Mouse (Mus musculus) erythroid progenitor cell, adult 5-6 weeks (primary cell): Measurements from ENCODE around the gene Agpat4. TPM values are rescaled to one million over a fixed set of nuclear protein-coding genes. Genes with fewer than 3 reads are reported as not detected.

ENCODE experiments used
- ATAC-seq: replicated peaks from 2 replicates; pipeline ENCODE4 v1.8.0; 2016; ENCODE audit warnings: moderate number of reproducible peaks, mild to moderate bottlenecking, moderate TSS enrichment, inconsistent platforms; ENCODE audit not compliant: poor library complexity, low FRiP score, severe bottlenecking
- total RNA-seq, 2 experiments: library from RNA; stranded (forward) in 1 of 2; stranded (reverse) in 1 of 2; fragments of 150-400 nt in 1 of 2; fragments of 186-747, 209-891 nt in 1 of 2; gene quantifications; 2 replicates each; pipeline versions ENCODE4 v1.2.3 to v1.2.4; 2015 to 2017; ENCODE audit warnings: low replicate concordance in 2 of 2

Gene Agpat4
- total RNA-seq, 2 experiments from 2014 or later, result 66.7 to 120 TPM

GRCm38 (mm10) chr17:12179339-12179738 is 60.8 kb downstream of the Agpat4 start:
- no peak for ATAC-seq

GRCm38 (mm10) chr17:12179766-12180165 is 61.3 kb downstream of the Agpat4 start:
- ATAC-seq, result no peak

- peak; percentile 67 for ATAC-seq
Observed at GRCm38 (mm10) chr17:12182702-12183485, 64.4 kb downstream of the Agpat4 start.

- no peak for ATAC-seq
Observed at GRCm38 (mm10) chr17:12184283-12184682, 65.8 kb downstream of the Agpat4 start.

GRCm38 (mm10) chr17:12185855-12186254 is 67.4 kb downstream of the Agpat4 start:
- peak; percentile 91 for ATAC-seq

- no peak for ATAC-seq
Observed at GRCm38 (mm10) chr17:12186341-12186740, 67.8 kb downstream of the Agpat4 start.

GRCm38 (mm10) chr17:12187782-12188181 is 69.3 kb downstream of the Agpat4 start:
- no peak for ATAC-seq

- ATAC-seq, result no peak
Observed at GRCm38 (mm10) chr17:12195137-12195536, 76.6 kb downstream of the Agpat4 start.

GRCm38 (mm10) chr17:12195604-12196003 is 77.1 kb downstream of the Agpat4 start:
- ATAC-seq, result no peak

- ATAC-seq, result no peak
Observed at GRCm38 (mm10) chr17:12199933-12200332, 81.4 kb downstream of the Agpat4 start.

- ATAC-seq, result no peak
Observed at GRCm38 (mm10) chr17:12201086-12201485, 82.6 kb downstream of the Agpat4 start.

- ATAC-seq, result no peak
Observed at GRCm38 (mm10) chr17:12203414-12203897, 85.0 kb downstream of the Agpat4 start.

- ATAC-seq, result no peak
Observed at GRCm38 (mm10) chr17:12204246-12204645, 85.7 kb downstream of the Agpat4 start.

GRCm38 (mm10) chr17:12204689-12205014 is 86.1 kb downstream of the Agpat4 start:
- ATAC-seq, result peak; percentile 13

GRCm38 (mm10) chr17:12205015-12205693 is 86.7 kb downstream of the Agpat4 start:
- ATAC-seq, result peak; percentile 73

GRCm38 (mm10) chr17:12205694-12206075 is 87.2 kb downstream of the Agpat4 start:
- no peak for ATAC-seq

- ATAC-seq, result peak; percentile 45
Observed at GRCm38 (mm10) chr17:12206248-12206647, 87.7 kb downstream of the Agpat4 start.

GRCm38 (mm10) chr17:12207022-12207548 is 88.6 kb downstream of the Agpat4 start:
- ATAC-seq, result no peak

- no peak for ATAC-seq
Observed at GRCm38 (mm10) chr17:12209481-12209880, 91.0 kb downstream of the Agpat4 start.

- peak; percentile 70 for ATAC-seq
Observed at GRCm38 (mm10) chr17:12210544-12211132, 92.1 kb downstream of the Agpat4 start.

- no peak for ATAC-seq
Observed at GRCm38 (mm10) chr17:12211890-12212289, 93.4 kb downstream of the Agpat4 start.
